Mouse (Mus musculus): ENCODE measurements at regions not wholly inside any gene's neighbourhood (a gene's known extent, or its start where the extent isn't known, plus 50 kb on each side); places are given as distances from the start of the nearest gene placed in this dataset.

- no peak for DNase-seq
These were observed 134.5 kb downstream of the Tmem17 start for GRCm38 (mm10) chr11:22646192-22646936.

DNA sequence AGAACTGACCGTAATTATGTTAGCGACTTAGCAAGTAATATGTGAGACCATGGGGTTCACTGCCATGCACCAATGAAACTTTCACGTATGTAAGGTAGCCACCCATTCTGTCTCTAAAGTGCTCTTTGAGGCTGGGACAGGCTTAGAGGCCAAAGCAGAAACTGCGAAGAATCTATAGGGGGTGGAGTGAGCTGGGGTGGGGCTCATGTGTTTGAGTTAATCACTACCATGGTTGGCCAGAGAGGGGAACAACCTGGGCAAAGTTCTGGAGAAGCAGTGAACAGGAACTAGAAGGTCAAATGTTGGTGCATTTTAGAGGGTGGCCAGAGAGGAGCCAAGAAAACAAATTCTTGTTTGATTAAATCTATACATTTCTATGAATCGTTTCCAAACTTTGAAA, 136.4 kb downstream of the Tmem17 start:
- no peak for DNase-seq

GRCm38 (mm10) chr11:22650771-22651170, 138.9 kb downstream of the Tmem17 start:
- no peak for DNase-seq

GRCm38 (mm10) chr11:22651313-22651712, 139.4 kb downstream of the Tmem17 start:
- no peak for DNase-seq

GRCm38 (mm10) chr11:22651911-22652310, 140.0 kb downstream of the Tmem17 start:
- no peak for DNase-seq

- no peak for DNase-seq
These were observed 141.0 kb downstream of the Tmem17 start for GRCm38 (mm10) chr11:22652931-22653330.

GRCm38 (mm10) chr11:22653366-22653765, 141.5 kb downstream of the Tmem17 start:
- no peak for DNase-seq

- no peak for DNase-seq
These were observed 145.7 kb downstream of the Tmem17 start for GRCm38 (mm10) chr11:22657635-22658034.

- DNase-seq = no peak
These were observed 149.2 kb downstream of the Tmem17 start for GRCm38 (mm10) chr11:22661072-22661471.

DNA sequence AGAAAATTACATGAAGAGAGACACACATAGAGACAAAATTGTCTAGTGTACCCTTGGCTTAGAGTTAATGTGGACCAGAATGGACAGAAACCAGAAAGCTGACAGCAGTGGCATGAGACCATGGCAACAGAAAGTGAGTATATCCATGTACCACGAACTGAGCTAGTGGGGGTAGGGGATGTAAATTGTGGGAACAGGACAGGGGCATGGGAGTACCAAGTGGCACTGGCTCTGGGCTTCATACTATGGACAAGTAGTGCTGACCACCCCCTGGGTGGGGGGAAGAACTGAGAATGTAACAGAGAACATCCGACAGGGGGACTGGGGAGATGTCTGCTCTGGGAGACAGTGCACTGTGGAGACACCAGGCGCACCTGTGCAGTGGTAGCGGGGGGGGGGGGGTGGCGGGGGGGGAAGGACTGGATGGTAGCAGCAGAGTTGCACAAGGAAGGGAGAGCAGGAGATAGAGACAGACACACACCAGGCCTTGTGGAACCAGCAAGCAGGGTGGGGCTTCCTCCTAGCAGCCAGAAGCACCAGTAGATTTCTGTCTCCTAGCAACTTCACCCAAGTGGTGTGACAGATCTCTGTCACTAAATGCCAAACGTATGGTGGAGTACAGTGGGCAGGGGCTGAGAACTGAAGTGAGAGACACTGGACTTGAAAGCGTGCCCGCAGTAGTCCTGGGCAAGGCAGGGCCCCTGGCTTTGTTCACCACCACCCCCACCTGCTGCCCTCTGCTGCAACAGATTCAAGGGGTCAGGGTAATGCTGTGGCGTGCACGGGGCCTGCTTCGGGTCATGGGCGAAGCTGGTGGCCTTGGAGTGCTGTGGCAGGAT, 150.0 kb downstream of the Tmem17 start:
- no peak for DNase-seq

DNA sequence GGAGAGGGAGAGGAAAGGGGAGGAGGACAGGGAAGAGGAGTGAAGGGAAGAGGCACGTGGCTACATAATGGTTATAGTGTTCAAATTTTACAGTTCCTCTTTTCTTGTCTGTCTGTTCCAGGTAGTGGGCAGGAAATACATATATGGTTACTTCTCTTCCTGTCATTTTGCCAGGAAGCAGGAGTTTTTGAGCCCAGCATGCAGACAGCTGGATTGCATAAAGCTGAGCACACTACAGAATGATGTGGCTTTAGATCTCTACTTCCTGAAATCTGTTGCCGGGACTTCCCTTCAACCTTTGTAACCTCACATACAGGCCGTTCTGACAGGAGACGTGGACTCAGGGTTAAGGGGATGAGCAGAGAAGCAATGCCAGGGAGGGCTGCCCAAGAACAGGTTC, 154.1 kb downstream of the Tmem17 start:
- no peak for DNase-seq

GRCm38 (mm10) chr11:22666378-22666777, 154.5 kb downstream of the Tmem17 start:
- no peak for DNase-seq

- DNase-seq = no peak
These were observed 156.3 kb downstream of the Tmem17 start for GRCm38 (mm10) chr11:22668220-22668619.

DNA sequence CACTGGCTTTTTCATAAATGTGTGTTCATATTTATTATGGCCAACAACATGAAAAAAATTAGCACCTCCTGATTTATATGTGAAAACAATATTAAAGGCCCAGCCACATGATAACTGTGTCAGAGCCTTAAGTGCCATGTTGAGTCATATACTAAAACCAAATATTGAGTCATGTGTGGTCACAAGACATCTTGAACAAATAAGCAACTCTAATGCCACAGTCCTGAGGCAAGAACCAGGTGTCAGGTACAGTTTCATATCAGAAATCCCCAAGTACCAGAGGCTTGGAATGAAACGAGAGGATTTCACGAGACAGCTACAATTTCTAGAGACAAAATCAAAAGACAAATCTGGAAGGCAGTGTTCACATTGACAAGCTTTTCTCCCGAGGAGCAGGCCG, 157.4 kb downstream of the Tmem17 start:
- no peak for DNase-seq

GRCm38 (mm10) chr11:22671791-22672490, 160.1 kb downstream of the Tmem17 start:
- peak; percentile 32 to 48 for DNase-seq

- no peak for DNase-seq
These were observed 163.2 kb downstream of the Tmem17 start for GRCm38 (mm10) chr11:22675047-22675446.

DNA sequence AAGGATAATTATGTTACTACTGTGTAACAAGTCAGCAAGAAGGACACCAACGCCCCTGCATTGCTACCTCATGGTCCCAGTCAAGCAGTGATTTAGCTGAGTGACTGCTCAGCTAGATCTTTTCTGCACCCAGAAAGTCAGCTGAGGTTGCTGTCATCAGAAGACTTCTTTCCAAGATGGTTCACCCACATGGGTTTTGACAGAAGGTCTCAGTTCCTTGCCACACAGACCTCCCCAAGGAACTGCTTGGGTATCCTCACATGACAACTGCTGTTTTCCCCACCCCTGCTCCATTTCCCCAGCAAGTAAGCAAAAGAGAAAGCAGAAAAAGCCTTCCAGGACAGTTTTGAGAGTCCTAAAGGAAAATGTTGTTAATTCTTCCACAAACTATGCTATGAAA, 163.9 kb downstream of the Tmem17 start:
- no peak for DNase-seq

DNA sequence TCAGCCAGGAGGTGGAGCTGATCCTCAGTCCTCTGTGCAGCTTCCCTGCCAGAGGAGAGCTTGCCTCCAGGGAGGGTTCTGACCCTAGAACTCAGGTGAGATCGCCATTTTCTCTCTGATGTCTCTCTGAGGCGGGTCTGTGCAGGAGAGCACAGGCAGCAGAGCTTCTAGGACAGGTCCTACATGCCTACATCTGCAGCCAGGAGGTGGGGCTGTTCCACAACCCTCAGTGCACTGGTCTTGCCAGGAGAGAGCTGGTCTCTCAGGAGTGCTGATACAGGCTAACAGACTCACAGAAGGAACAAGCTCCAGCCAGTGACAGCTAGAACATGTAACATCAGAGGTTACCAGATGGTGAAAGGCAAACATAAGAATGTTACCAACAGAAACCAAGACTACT, 165.4 kb downstream of the Tmem17 start:
- DNase-seq = no peak

DNA sequence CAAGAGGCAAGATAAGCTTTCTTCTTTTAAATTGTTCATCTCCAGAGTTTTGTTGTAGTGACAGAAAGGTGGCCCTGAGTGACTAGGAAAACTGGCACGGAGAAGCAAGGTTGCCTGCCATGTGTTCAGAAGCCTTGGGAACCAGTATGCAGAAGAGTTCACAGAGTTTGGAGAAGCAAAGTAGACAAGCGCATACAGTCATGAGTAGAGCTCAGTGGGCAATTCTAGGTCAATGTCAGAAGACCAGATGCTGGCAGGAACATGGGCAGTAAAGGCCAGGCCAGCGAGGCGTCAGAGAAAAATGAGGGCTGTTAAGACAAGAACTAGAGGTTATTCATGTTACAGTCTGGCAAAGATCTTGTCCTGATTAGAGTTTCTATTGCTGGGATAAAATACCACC, 172.7 kb downstream of the Tmem17 start:
- no peak for DNase-seq

DNA sequence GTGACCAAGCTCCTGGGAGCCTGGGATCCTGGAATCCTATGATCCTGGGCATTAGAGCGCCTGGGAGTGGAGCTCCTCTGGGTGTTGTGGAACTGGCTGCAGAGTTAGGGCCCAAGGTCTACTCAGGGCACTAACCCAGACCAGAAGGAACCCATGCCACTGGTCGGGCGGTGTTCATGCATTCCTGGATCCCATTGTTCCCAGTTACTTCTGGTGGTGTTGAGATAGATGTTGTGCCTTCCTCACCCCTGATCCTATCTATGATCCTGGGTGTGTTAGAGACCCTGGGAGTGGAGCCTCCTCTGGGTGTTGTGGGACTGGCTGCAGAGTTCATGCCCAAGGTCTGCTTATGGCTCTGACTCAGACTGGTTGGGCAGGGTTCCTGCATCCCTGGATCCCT, 169.9 kb downstream of the B3gnt2 start:
- no peak for DNase-seq

GRCm38 (mm10) chr11:22692281-22692857, 168.4 kb downstream of the B3gnt2 start:
- no peak for DNase-seq

DNA sequence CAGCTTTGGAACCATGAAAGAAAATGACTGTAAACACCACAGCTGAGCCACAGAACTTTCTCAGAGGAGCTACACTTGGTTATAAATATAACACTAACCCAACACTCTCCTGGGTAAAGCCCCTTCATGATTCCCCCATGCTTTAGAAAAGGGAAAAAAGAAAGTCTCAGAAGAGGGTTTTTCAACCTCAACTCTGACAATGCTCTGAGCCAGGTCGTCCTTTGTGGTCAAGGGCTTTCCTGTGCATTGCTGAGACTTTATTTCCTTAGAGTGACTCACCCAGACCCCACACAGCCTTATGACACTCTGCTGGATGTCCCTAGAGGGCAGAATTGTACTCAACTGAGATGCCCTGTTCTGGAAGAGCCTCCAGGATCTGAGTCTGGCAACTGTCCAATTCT, 167.8 kb downstream of the B3gnt2 start:
- DNase-seq = no peak

- no peak for DNase-seq
These were observed 167.4 kb downstream of the B3gnt2 start for GRCm38 (mm10) chr11:22693376-22693775.
